Mouse (Mus musculus): Measurements from ENCODE around the gene Wwp2. TPM values are rescaled to one million over a fixed set of nuclear protein-coding genes. Genes with fewer than 3 reads are reported as not detected.
A peak's percentile ranks its signal among the peaks of the same experiment; 100 is the strongest.

Gene Wwp2
- polyA plus RNA-seq, 1 experiment: 109 TPM

DNA sequence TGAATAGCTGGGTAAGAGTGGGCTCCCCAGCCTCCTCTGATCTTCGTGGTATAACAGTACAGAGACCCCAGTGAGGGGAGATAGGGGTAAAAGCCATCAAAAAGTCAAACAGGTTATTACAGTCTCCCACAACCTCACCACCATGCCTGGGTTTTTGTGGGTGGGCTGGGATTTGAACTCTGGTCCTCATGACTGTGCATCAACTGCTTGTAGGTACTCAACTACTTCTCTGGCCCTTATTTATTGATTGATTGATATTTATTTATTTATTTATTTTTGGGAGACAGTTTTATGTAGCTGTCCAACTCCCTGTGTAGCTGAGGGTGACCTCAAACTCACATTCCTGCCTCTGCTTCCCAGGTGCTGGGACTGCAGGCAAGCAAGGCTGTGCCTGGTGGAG is 161.6 kb downstream of the Wwp2 start:
- no peak overlapping the region for H3K27ac ChIP-seq (ENCODE audit: control insufficient read depth, insufficient read depth, low read depth, low read length)
- no peak overlapping the region for H3K4me3 ChIP-seq (ENCODE audit: control insufficient read depth, low read depth, low read length)
- H3K4me1 ChIP-seq (ENCODE audit: control insufficient read depth, insufficient read depth, low read length): peaks cover 4% of the 10 kb centered on the region; the same call in 1 of the 2 replicates
- no peaks in the 10 kb centered on the region for H3K27me3 ChIP-seq (ENCODE audit: control insufficient read depth, insufficient read depth, low read length)
- no peaks in the 10 kb centered on the region for H3K36me3 ChIP-seq (ENCODE audit: control insufficient read depth, insufficient read depth, low read length)
- no peak for TF ChIP-seq CTCF (IDR thresholded peaks at IDR 0.05; ENCODE audit: control insufficient read depth, insufficient read depth, insufficient replicate concordance, low read depth, low read length)
- TF ChIP-seq POLR2A (IDR thresholded peaks at IDR 0.05; ENCODE audit: control insufficient read depth, low read depth, low read length): no peak

DNA sequence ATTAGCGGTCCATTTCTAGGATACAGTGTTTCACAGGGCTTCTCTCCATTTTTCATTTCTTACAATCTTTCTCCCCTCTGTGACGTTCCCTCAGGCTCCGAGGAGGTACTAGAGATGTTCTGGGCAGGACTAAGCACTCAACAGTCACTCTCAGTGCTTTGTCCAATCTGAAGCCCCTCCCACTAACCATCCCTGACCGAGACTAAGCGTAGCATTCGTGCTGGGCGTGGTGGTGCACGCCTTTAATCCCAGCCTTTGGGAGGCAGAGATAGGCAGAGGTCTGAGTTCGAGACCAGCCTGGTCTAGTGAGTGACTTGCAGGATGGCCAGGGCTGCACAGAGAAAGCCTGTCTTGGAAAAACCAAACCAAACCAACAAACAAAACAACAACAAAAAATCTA is 163.5 kb downstream of the Wwp2 start:
- Histone ChIP-seq H3K27me3 (ENCODE audit: control insufficient read depth, insufficient read depth, low read length) (no peaks in the 10 kb centered on the region), H3K36me3 (ENCODE audit: control insufficient read depth, insufficient read depth, low read length) (no peaks in the 10 kb centered on the region), H3K4me3 (ENCODE audit: control insufficient read depth, low read depth, low read length) (no peak overlapping the region), H3K4me1 (ENCODE audit: control insufficient read depth, insufficient read depth, low read length) (peaks cover 4% of the 10 kb centered on the region; the same call in 1 of the 2 replicates), H3K27ac (ENCODE audit: control insufficient read depth, insufficient read depth, low read depth, low read length) (no peak overlapping the region)
- TF ChIP-seq CTCF (IDR thresholded peaks at IDR 0.05; ENCODE audit: control insufficient read depth, insufficient read depth, insufficient replicate concordance, low read depth, low read length) (no peak), POLR2A (IDR thresholded peaks at IDR 0.05; ENCODE audit: control insufficient read depth, low read depth, low read length) (no peak)

DNA sequence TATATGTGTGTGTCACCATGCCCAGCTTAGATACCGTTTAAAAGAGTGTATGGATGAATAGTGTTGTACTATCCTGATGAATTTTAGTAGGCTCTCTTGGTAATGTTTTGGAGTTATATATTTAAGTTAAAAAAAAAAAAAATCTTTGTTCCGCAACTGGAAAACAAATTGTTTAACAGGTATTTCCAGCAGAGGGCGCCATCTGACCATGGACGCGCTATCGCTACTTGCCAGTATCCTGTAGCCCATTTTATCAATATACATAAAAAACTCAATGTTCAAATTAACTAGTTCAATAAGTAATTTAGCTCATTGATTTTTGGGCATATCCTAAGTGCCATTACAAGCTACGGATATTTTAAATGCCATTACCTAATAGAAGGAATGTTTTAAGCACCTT is 166.9 kb downstream of the Wwp2 start:
- no peak overlapping the region for H3K4me3 ChIP-seq (ENCODE audit: control insufficient read depth, low read depth, low read length)
- H3K4me1 ChIP-seq (ENCODE audit: control insufficient read depth, insufficient read depth, low read length): peaks cover 4% of the 10 kb centered on the region; the same call in 1 of the 2 replicates
- no peak overlapping the region for H3K27ac ChIP-seq (ENCODE audit: control insufficient read depth, insufficient read depth, low read depth, low read length)
- TF ChIP-seq CTCF (IDR thresholded peaks at IDR 0.05; ENCODE audit: control insufficient read depth, insufficient read depth, insufficient replicate concordance, low read depth, low read length) (peak; percentile 31; the same call in 1 of the 2 replicates), POLR2A (IDR thresholded peaks at IDR 0.05; ENCODE audit: control insufficient read depth, low read depth, low read length) (no peak)
- no peaks in the 10 kb centered on the region for H3K36me3 ChIP-seq (ENCODE audit: control insufficient read depth, insufficient read depth, low read length)
- no peaks in the 10 kb centered on the region for H3K27me3 ChIP-seq (ENCODE audit: control insufficient read depth, insufficient read depth, low read length)

Other genes starting within 250 kb of the Wwp2 start
- gene Nfat5, start 142.9 kb upstream of the Wwp2 start, polyA plus RNA-seq (2012; rRNA removed): 14.8 and 21.4 TPM in 2 replicates
- 1.6 and 2.2 TPM in 2 replicates for gene Nqo1, start 33.2 kb upstream of the Wwp2 start, polyA plus RNA-seq (2012; rRNA removed)
- 15.3 and 15.9 TPM in 2 replicates for gene Nob1, start 11.3 kb upstream of the Wwp2 start, polyA plus RNA-seq (2012; rRNA removed)
- 60.7 and 70.6 TPM in 2 replicates for gene Psmd7, start 152.1 kb downstream of the Wwp2 start, polyA plus RNA-seq (2012; rRNA removed)